Mouse (Mus musculus) liver, embryonic 15.5 days (tissue): ENCODE data around the gene Cadm2. TPM values are rescaled to one million over a fixed set of nuclear protein-coding genes. Genes with fewer than 3 reads are reported as not detected.

ENCODE experiments used
- ATAC-seq: fragments of 200-750 bp; cut with Nextera tagmentation; 2 replicates; pipeline ENCODE4 v1.8.0; 2017; ENCODE audit warnings: moderate number of reproducible peaks, mild to moderate bottlenecking, moderate library complexity; ENCODE audit not compliant: insufficient read depth
- H3K27ac ChIP-seq: fragments of 300-500 bp; sonication (generic); replicated peaks from 2 replicates; pipeline ENCODE4 v1.5.1; 2015; ENCODE audit warnings: mild to moderate bottlenecking, inconsistent platforms
- H3K27me3 ChIP-seq: fragments of 300-500 bp; sonication (generic); 2 replicates; pipeline ENCODE4 v1.6.1; 2015; ENCODE audit warnings: mild to moderate bottlenecking, inconsistent platforms
- H3K36me3 ChIP-seq: fragments of 300-500 bp; sonication (generic); replicated peaks from 2 replicates; pipeline ENCODE4 v1.6.1; 2015; ENCODE audit warnings: moderate library complexity, mild to moderate bottlenecking, inconsistent platforms
- H3K4me1 ChIP-seq: fragments of 300-500 bp; sonication (generic); replicated peaks from 2 replicates; pipeline ENCODE4 v1.6.1; 2015; ENCODE audit warnings: inconsistent platforms
- H3K4me2 ChIP-seq: fragments of 300-500 bp; sonication (generic); 2 replicates; pipeline ENCODE4 v1.6.1; 2015; ENCODE audit warnings: moderate library complexity, mild to moderate bottlenecking, inconsistent platforms
- H3K4me3 ChIP-seq: fragments of 300-500 bp; sonication (generic); replicated peaks from 2 replicates; pipeline ENCODE4 v1.5.1; 2015; ENCODE audit warnings: mild to moderate bottlenecking, inconsistent platforms
- H3K9ac ChIP-seq: fragments of 300-500 bp; sonication (generic); 2 replicates; pipeline ENCODE4 v1.6.1; 2015; ENCODE audit warnings: moderate library complexity, mild to moderate bottlenecking, inconsistent platforms
- H3K9me3 ChIP-seq: fragments of 300-500 bp; sonication (generic); replicated peaks from 2 replicates; pipeline ENCODE4 v1.6.1; 2016; ENCODE audit warnings: inconsistent platforms
- WGBS: fragments of 180-500 bp; shearing (Covaris S2); methylation state at CpG from one replicate; pipeline ENCODE4 v1.1.7; 2015; ENCODE audit warnings: mixed read lengths; ENCODE audit not compliant: insufficient replicate concordance; 5-methylcytosine and 5-hydroxymethylcytosine counted together
- polyA plus RNA-seq: library from polyadenylated mRNA; unstranded; fragments of >200 nt; fragmentation: Nextera tagmentation; extraction: Ambion mirVana; gene quantifications from 2 replicates; pipeline ENCODE4 v1.2.1, GENCODE M21; 2015

The Cadm2 gene
- polyA plus RNA-seq, 1 experiment from 2014 or later: not detected

DNA sequence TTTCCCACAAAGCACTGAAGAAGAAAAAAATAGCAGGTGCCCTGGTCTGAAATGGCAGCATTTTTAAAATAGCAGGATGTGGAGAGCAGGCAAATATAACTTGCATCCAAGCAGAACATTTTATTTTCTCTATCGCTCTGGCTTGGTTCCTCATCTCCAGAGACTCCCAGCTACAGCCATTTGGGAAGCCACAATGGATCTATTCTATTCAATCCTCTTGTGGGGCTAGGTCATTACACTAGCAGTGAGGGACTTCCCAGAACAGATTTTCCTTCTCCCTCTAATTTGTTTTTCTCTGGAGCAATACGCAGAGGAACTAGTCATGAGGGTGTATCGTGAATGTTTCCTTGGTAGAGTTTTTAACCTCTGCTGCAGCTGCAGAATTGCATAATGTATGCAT, 769.7 kb downstream of the Cadm2 start:
- Histone ChIP-seq H3K27me3 (no peaks in the 10 kb centered on the region), H3K4me1 (no peaks in the 10 kb centered on the region), H3K9ac (no peak overlapping the region), H3K27ac (no peak overlapping the region), H3K4me3 (no peak overlapping the region), H3K36me3 (no peaks in the 10 kb centered on the region), H3K9me3 (no peaks in the 10 kb centered on the region), H3K4me2 (no peak overlapping the region)
- 70% methylated on average over 3 of the region's 3 CpGs for WGBS
- ATAC-seq: no peak

DNA sequence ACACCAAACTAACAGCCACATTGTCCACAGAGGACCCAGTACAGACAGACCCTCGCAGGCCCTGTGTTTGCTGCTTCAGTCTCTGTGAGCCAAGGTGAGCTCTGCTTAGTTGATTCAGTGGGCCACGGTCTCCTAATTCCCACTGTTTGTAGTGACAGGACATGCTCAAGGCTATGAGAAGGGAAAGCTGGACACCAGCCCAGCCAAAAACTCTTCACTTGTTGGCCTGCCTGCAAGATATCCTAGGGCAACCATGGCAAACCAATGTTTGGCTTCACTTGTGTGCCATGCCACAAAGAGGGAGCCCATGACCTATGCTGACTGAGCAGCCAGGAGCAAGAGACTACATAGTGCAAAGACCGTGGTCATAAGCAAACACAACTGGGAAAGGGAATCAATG, 795.8 kb downstream of the Cadm2 start:
- Histone ChIP-seq H3K9me3 (no peaks in the 10 kb centered on the region), H3K4me2 (no peak overlapping the region), H3K4me3 (no peak overlapping the region), H3K27me3 (no peaks in the 10 kb centered on the region), H3K36me3 (no peaks in the 10 kb centered on the region), H3K27ac (no peak overlapping the region), H3K9ac (no peak overlapping the region), H3K4me1 (no peaks in the 10 kb centered on the region)
- 56% methylated on average over 3 of the region's 3 CpGs for WGBS
- ATAC-seq: no peak

DNA sequence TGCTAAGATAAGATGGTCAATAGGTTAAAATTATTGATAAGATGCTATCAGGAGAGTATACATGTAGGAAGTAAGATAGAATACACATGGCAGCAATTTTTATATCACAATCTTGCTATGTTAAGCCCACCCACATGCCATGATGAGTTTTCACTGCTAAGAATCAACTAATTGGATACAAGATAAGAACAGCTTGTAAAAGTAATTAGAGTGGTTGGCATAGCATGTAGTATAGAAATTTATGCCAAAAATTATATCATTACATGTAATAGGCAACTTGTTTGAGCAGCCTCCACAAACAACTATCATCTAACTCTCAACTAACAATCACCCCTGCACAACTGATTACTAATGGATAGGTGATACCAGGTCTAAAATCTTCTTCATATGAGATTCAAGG, 809.2 kb downstream of the Cadm2 start:
- ATAC-seq: no peak
- H3K9me3 ChIP-seq: no peaks in the 10 kb centered on the region
- no peaks in the 10 kb centered on the region for H3K27me3 ChIP-seq
- H3K27ac ChIP-seq: no peak overlapping the region
- no peaks in the 10 kb centered on the region for H3K36me3 ChIP-seq
- H3K9ac ChIP-seq: no peak overlapping the region
- H3K4me1 ChIP-seq: no peaks in the 10 kb centered on the region
- H3K4me3 ChIP-seq: no peak overlapping the region
- no peak overlapping the region for H3K4me2 ChIP-seq

DNA sequence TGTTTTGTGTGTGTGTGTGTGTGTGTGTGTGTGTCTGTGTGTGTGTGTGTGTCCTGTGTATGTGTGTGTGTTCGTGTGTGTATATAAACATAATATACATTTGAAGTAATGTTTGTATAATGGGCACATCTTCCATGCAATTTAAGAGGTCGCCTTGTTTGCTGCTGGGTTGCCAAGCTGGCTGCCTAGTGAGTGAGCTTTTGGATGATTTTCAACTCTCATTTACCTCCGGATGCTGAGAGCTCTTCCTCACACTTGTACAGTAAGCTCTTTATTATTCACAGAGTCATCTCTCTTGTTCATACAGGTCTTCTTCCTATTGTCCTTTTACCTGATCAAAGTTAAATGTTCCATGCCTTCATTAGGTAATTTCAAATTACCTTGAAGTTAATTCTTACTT, 822.5 kb downstream of the Cadm2 start:
- H3K9ac ChIP-seq: no peak overlapping the region
- no peak overlapping the region for H3K27ac ChIP-seq
- no peaks in the 10 kb centered on the region for H3K4me1 ChIP-seq

DNA sequence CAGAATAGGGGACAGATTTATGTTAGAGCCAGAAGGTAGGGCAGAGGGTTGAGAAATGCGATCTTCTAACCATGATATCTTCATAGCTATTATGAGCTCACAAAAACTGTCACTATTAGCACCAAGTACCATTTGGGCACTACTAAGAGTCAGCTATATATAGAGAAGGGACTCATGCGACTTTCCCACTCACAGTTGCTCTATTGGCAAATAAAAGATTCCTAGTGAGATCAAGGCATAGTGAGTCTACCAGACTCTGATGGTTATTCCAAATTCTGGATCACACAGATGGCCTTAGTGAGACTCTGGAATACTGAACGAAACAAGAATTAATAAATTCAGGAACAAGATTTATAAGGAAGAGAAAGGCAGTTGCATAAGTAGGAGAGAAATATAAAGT, 827.6 kb downstream of the Cadm2 start:
- no peak overlapping the region for H3K4me2 ChIP-seq
- no peaks in the 10 kb centered on the region for H3K36me3 ChIP-seq
- 55% methylated on average over 3 of the region's 3 CpGs for WGBS
- no peaks in the 10 kb centered on the region for H3K4me1 ChIP-seq
- H3K27me3 ChIP-seq: no peaks in the 10 kb centered on the region
- ATAC-seq: no peak
- no peak overlapping the region for H3K27ac ChIP-seq
- H3K9ac ChIP-seq: no peak overlapping the region
- no peaks in the 10 kb centered on the region for H3K9me3 ChIP-seq
- no peak overlapping the region for H3K4me3 ChIP-seq

More for the DNA sequence above, 822.5 kb downstream of the Cadm2 start:
- H3K36me3 ChIP-seq: no peaks in the 10 kb centered on the region
- no peaks in the 10 kb centered on the region for H3K27me3 ChIP-seq
- no peak overlapping the region for H3K4me3 ChIP-seq
- no peaks in the 10 kb centered on the region for H3K9me3 ChIP-seq
- H3K4me2 ChIP-seq: no peak overlapping the region
- WGBS: 45% methylated on average over 3 of the region's 3 CpGs
- ATAC-seq: no peak

DNA sequence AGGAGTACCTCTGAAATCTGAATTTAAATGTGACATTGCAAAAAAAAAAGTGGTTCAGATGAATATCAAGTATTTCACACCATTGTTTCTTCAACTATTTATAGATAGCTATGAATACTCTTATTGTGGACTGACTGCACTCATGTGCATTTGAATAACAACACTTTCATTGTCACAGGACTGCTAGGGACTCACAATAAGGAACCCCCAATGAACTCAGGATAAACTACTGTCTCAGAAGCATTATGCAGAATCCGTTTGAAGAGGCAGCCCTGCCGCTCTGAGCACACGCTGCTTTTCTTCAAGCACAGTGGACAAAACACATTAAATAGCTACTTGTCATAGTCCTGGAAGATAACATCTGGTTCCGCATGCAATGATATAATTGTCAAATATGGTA, 848.8 kb downstream of the Cadm2 start:
- ATAC-seq: no peak
- no peak overlapping the region for H3K4me3 ChIP-seq
- no peaks in the 10 kb centered on the region for H3K27me3 ChIP-seq
- H3K36me3 ChIP-seq: no peaks in the 10 kb centered on the region
- no peak overlapping the region for H3K27ac ChIP-seq
- 64% methylated on average over 4 of the region's 4 CpGs for WGBS
- H3K9me3 ChIP-seq: no peaks in the 10 kb centered on the region
- no peak overlapping the region for H3K4me2 ChIP-seq
- no peaks in the 10 kb centered on the region for H3K4me1 ChIP-seq
- H3K9ac ChIP-seq: no peak overlapping the region

DNA sequence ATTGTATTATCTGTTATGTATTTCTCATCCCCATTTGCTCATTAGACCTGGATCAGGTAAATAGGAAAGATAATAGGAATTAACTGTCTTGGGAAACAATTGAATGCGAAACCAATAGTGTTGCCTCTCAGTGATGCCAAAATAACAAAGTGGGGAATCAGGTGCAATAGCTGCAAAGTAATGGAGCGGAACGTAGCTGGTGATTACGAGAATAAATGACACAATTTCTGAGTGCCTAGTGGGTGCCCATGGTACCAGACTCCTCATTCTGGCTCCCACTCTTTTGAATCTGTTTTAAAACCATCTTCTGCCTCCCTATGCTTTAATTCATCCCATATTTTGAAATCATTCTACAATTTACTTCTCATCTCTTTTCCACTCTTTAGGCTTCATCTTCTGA, 851.2 kb downstream of the Cadm2 start:
- H3K9me3 ChIP-seq: no peaks in the 10 kb centered on the region
- H3K4me3 ChIP-seq: no peak overlapping the region
- H3K9ac ChIP-seq: no peak overlapping the region
- H3K27me3 ChIP-seq: no peaks in the 10 kb centered on the region
- no peaks in the 10 kb centered on the region for H3K4me1 ChIP-seq
- H3K27ac ChIP-seq: no peak overlapping the region
- ATAC-seq: no peak
- no peaks in the 10 kb centered on the region for H3K36me3 ChIP-seq
- WGBS: 71% methylated on average over 4 of the region's 4 CpGs
- no peak overlapping the region for H3K4me2 ChIP-seq

DNA sequence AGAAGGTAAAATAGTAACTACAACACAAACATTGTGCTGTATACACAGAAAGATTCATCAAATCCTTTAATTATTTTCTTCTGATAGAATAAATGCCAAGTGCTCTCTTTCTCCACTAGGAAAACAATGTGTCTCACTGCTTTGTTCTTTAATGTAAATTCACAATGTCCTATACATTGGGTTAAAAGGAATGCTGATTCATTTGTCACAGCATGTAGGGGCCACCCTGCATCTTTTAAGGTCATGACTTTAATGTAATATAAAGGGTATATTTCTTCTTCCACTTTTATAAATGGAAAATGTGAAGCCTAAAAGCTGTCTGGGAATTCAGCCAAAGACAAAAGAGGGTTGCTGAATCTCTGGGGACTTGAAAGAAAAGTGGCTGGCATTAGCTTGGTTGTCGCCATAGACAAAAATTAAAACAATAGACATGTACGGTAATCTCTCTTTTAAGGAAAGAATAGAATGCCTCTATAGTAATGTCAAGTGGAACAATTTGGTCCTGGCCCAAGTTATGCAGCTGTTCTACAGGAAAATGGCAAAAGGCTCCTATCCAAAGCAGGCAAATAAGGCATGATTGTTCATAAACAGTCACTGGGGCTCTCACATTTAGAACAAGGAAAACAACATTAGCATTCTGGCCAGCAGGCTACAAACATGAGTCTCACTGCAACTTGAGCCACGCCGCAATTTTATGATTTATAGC, 851.9 kb downstream of the Cadm2 start:
- 64% methylated on average over 4 of the region's 4 CpGs for WGBS
- Histone ChIP-seq H3K4me1 (no peaks in the 10 kb centered on the region), H3K36me3 (no peaks in the 10 kb centered on the region), H3K9ac (no peak overlapping the region), H3K4me3 (no peak overlapping the region), H3K27ac (no peak overlapping the region), H3K9me3 (no peaks in the 10 kb centered on the region), H3K27me3 (no peaks in the 10 kb centered on the region), H3K4me2 (no peak overlapping the region)
- ATAC-seq: no peak

DNA sequence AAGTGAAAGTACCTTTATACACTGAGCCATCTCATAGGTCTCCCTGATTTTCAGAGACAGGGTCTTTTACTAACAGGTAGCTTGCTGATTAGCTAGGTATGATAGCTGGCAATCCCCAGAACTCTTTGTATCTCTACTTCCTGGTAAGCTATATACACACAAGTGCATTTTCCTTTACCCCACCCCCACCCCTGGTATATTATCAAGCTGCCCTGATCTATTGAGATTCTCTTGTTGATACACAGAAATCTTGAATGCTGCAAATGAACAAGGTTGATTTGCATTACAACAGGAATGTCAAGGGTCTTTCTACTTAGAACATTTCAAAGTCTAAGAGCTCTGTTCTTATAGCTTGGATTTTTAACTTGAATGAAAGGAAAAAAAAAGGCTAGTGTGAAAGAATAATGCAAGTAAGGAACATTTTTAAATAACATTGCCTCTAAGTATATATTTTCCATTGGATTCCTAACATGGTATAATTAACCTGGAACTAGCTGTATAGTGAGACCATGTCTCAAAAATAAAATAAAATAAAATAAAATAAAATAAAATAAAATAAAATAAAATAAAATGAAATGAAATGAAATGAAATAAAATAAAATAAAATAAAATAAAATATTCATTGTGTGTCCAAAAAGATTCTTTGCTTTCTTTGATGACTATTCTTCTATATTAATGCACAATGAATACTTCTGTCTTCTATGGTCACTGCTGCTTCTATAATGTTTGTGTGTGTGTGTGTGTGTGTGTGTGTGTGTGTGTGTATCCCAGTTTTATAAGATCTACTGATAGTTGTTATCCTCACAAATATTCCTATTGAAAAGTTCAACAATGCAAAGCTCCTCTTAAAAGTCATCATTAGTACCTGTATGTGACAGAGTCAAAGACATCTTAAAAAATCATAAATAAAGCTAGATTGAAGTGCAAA, 858.9 kb downstream of the Cadm2 start:
- no peak for ATAC-seq
- no peaks in the 10 kb centered on the region for H3K36me3 ChIP-seq

DNA sequence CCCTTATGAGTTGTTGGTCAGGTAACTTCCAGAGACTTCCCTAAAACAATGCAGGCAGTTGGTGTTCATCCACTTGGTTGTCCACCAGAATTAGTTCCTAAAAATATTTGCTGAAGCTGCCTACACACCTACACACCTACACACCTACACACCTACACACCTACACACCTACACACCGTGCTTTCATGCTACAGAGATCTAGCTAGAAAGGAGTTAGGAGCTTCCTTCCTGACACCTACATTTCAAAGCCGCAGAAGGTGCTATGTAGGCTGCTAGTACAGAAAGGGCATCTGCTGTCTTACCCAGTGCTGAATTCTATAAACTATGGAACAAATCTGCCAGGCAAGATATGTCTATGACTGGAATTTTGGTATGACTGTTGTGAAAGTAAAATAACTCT, 872.2 kb downstream of the Cadm2 start:
- WGBS: 71% methylated on average over 2 of the region's 2 CpGs

More for the DNA sequence above, 858.9 kb downstream of the Cadm2 start:
- Histone ChIP-seq H3K27ac (no peak overlapping the region), H3K27me3 (no peaks in the 10 kb centered on the region), H3K9ac (no peak overlapping the region), H3K4me1 (no peaks in the 10 kb centered on the region), H3K4me2 (no peak overlapping the region), H3K4me3 (no peak overlapping the region), H3K9me3 (no peaks in the 10 kb centered on the region)

DNA sequence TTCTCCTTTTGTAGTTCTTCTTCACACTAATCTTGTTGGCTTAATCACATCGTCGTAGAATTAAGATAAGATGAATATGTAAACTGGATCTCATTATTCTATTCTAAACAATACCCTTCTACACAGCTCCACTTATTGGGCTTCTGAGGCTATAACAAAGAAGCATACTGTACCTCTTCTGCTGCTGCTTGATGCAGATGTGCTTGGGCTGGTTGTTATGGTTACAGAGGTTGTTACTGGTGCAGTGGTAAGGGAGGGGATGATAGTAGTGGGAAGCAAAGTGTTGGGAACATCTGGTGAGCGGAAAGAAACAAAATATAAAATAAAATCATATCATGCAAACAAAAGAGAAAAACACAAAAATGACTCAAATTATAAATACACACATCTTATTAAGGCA, 889.5 kb downstream of the Cadm2 start:
- no peak overlapping the region for H3K4me2 ChIP-seq
- no peak overlapping the region for H3K4me3 ChIP-seq
- no peaks in the 10 kb centered on the region for H3K9me3 ChIP-seq
- no peaks in the 10 kb centered on the region for H3K27me3 ChIP-seq
- WGBS: 46% methylated on average over 3 of the region's 3 CpGs
- ATAC-seq: no peak
- H3K4me1 ChIP-seq: no peaks in the 10 kb centered on the region
- no peak overlapping the region for H3K9ac ChIP-seq
- no peaks in the 10 kb centered on the region for H3K36me3 ChIP-seq
- H3K27ac ChIP-seq: no peak overlapping the region

More for the DNA sequence above, 872.2 kb downstream of the Cadm2 start:
- no peak overlapping the region for H3K4me3 ChIP-seq
- no peaks in the 10 kb centered on the region for H3K4me1 ChIP-seq
- no peak overlapping the region for H3K9ac ChIP-seq
- no peaks in the 10 kb centered on the region for H3K36me3 ChIP-seq
- H3K27me3 ChIP-seq: no peaks in the 10 kb centered on the region
- no peak for ATAC-seq
- no peak overlapping the region for H3K27ac ChIP-seq
- H3K9me3 ChIP-seq: no peaks in the 10 kb centered on the region
- H3K4me2 ChIP-seq: no peak overlapping the region
